Mouse (Mus musculus): ENCODE data around the gene Srrm3. TPM values are rescaled to one million over a fixed set of nuclear protein-coding genes. Genes with fewer than 3 reads are reported as not detected.

Gene Srrm3
- polyA plus RNA-seq, 1 experiment from 2014 or later, result 90.6 TPM

DNA sequence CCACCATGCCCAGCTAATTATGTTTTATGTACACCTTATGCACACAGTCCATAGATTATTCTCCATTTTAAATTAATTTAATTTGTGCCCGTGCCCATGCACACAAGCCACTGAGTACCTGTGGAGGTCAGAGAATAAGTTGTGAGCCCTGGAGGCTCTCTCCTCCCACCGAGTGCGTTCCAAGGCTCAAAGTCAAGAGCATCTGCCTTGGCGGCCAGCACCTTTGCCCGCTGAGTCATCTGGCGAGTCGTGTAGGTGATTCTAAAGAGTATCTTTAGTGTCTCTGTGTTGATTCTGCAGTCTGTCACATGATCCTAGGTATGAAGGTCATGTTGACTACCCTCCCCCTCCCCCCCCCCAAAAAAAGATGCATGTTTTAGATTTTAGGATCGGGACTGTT lies 22.7 kb downstream of the Srrm3 start:
- peaks cover 6% of the 10 kb centered on the region for H3K36me3 ChIP-seq
- 92% methylated on average over 8 of the region's 8 CpGs for WGBS
- H3K27me3 ChIP-seq, result no peaks in the 10 kb centered on the region
- H3K4me2 ChIP-seq, result no peak overlapping the region
- no peak for ATAC-seq (ENCODE audit: low FRiP score)
- no peak overlapping the region for H3K9ac ChIP-seq
- H3K9me3 ChIP-seq, result no peaks in the 10 kb centered on the region
- peaks cover 39% of the 10 kb centered on the region for H3K4me1 ChIP-seq (replicated peaks)
- H3K4me3 ChIP-seq, result no peak overlapping the region
- H3K27ac ChIP-seq, result no peak overlapping the region

DNA sequence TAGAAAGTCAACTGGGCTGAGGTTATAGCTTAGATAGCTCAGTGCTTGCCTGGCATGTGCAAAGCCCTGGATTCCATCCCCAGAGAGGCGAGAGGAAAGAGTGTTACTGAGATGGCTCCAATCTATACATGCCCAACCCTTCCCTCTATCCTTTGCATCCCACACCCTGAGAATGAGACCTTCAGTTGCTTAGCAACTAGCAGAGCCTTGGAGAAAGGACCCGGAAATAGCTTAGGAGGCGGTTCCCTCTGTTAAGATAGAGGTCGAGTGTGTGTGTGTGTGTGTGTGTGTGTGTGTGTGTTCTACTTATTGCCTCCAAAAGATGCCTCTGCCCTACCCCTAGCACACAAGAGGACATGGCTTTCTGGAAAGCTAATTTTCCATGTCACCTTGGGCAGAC lies 26.0 kb downstream of the Srrm3 start:
- H3K27me3 ChIP-seq, result no peaks in the 10 kb centered on the region
- H3K9ac ChIP-seq, result no peak overlapping the region
- no peak overlapping the region for H3K4me2 ChIP-seq
- H3K27ac ChIP-seq, result peak overlapping the region; percentile 63
- H3K4me3 ChIP-seq, result no peak overlapping the region
- ATAC-seq (ENCODE audit: low FRiP score), result 0 out of 2 replicates have a peak, but pooled peaks have one; percentile 27
- no peaks in the 10 kb centered on the region for H3K9me3 ChIP-seq
- H3K36me3 ChIP-seq, result peaks cover 6% of the 10 kb centered on the region
- 27% methylated on average over 4 of the region's 4 CpGs for WGBS
- peaks cover 36% of the 10 kb centered on the region for H3K4me1 ChIP-seq (replicated peaks)

DNA sequence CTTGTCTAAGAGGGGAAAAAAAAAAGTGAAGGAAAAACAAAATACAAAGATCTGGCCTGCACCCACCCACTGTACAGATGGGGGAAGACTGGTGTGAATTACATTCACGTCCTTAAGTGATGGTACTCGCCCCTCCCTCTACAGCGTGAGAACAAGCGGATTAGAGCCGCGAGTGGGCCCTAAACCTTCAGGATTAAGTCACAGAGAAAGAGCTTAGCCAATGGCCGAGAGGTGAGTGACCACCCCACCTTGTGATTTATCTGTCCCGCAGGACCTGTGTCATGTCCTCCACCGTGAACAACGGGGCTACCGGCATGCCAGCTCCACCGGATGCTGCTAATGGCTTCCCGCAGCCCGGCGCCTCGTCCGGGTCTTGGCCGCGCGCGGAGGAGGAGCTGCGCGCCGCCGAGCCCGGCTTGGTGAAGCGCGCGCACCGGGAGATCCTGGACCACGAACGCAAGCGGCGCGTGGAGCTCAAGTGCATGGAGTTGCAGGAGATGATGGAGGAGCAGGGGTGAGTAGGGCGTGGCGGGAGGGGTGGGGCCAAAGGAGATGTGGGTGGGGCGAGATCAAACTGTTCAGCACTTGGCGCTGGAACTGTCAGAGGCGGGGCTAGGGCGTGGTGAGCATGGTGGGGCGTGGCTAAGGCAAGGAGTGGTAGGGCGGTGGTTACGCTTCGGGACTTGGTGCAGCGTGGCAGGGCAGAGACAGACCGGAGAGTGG lies 28.2 kb downstream of the Srrm3 start:
- Histone ChIP-seq H3K4me1 (replicated peaks) (peaks cover 36% of the 10 kb centered on the region), H3K36me3 (peaks cover 2% of the 10 kb centered on the region; the same call in 1 of the 2 replicates), H3K9me3 (no peaks in the 10 kb centered on the region), H3K27me3 (no peaks in the 10 kb centered on the region), H3K27ac (peak overlapping the region; percentile 79), H3K4me2 (peak overlapping the region; percentile 82), H3K9ac (peak overlapping the region; percentile 73), H3K4me3 (peak overlapping the region; percentile 46)
- ATAC-seq (ENCODE audit: low FRiP score), result peak; percentile 83
- 2% methylated on average over 47 of the region's 47 CpGs for WGBS

DNA sequence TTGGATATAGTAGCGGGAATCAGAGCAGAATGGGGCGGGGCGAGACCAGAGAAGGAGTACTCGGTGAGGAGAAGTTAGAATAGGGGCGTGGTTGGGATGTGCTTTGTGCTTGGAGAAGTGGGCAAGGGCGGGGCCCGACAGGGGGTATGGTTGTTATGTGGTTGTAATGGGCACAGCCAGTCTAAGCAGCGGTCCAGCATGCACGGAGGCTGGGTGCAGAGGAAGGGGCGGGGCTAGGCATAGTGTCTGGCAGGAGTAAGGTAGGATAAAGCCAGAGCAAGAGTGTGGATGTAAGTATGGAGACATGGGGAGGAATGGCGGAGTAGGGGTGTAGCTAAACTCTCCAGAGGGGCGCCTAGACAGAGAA lies 28.8 kb downstream of the Srrm3 start:
- Histone ChIP-seq H3K9me3 (no peaks in the 10 kb centered on the region), H3K27me3 (0 out of 2 replicates have a peak, but pooled peaks cover 2% of the 10 kb centered on the region), H3K36me3 (peaks cover 7% of the 10 kb centered on the region), H3K4me1 (replicated peaks) (peaks cover 36% of the 10 kb centered on the region), H3K4me3 (peak overlapping the region; percentile 46), H3K27ac (peak overlapping the region; percentile 79), H3K9ac (peak overlapping the region; percentile 73; the same call in 1 of the 2 replicates), H3K4me2 (peak overlapping the region; percentile 82)
- 2% methylated on average over 12 of the region's 12 CpGs for WGBS
- peak; percentile 52 for ATAC-seq (ENCODE audit: low FRiP score)

DNA sequence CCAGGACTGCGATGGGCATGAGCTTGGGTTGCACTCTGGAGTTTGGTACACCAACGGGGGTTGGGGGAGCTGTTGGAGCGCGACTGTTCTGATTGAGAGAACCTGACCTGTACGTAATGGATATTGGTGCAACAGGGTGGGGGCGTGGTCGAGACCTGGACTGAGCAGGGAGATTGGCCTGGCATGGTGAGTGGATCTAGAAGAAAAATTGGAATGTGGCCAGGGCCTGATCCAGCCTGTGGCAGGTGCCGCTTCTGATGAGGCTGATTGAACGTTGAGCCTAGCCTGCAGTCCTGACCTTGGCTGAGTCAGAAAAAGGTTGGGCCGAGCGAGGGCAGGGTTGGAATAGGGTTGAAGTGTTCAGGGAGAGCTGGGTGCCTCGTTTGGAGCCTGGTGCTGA lies 29.3 kb downstream of the Srrm3 start:
- Histone ChIP-seq H3K4me3 (0 out of 2 replicates have a peak overlapping the region, but pooled peaks have one; percentile 46), H3K27me3 (peaks cover 2% of the 10 kb centered on the region; the same call in 1 of the 2 replicates), H3K4me1 (replicated peaks) (peaks cover 36% of the 10 kb centered on the region), H3K9me3 (no peaks in the 10 kb centered on the region), H3K4me2 (peak overlapping the region; percentile 82), H3K36me3 (peaks cover 12% of the 10 kb centered on the region), H3K9ac (no peak overlapping the region), H3K27ac (0 out of 2 replicates have a peak overlapping the region, but pooled peaks have one; percentile 79)
- 21% methylated on average over 12 of the region's 12 CpGs for WGBS
- peak; percentile 21; the same call in 1 of the 2 replicates for ATAC-seq (ENCODE audit: low FRiP score)

DNA sequence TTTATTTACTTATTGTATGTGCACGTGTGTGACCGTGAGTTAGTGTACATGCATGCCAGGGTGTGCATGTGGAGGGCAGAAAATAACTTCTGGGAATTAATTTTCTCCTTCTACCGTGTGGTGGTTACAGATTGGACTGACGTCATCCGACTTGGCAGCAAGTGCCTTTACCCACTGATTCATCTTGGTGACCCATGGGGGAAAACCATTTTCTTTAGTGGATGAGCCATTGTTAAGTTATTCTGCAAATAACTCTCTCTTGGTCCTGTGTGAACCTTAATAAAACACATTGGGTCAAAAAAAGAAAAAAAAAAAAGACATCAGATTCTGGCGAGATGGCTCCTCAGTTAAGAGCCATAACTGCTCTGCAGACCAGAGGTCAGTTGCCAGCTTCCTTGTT lies 35.0 kb downstream of the Srrm3 start:
- Histone ChIP-seq H3K36me3 (peaks cover 45% of the 10 kb centered on the region), H3K4me2 (no peak overlapping the region)
- WGBS, result 80% methylated on average over 6 of the region's 6 CpGs

DNA sequence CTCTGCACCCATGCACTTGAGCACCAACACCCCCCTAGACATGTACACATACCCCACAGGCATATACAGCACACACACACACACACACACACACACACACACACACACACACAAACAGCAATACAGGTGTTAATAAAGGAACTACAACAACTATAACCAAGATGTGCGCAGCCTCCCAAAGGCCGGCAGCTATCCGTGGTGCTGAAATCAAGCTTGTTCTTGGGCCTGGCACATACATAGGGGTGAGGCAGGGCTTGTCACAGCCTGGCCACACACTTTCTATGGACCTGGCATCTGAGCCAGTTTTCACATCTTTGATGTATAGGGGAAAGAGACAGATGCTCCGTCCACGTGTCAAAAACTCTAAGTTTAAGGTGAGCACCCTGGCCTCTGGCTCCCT lies 36.7 kb downstream of the Srrm3 start:
- Histone ChIP-seq H3K36me3 (peaks cover 56% of the 10 kb centered on the region), H3K9me3 (no peaks in the 10 kb centered on the region)
- no peak for ATAC-seq (ENCODE audit: low FRiP score)

More for the DNA sequence above, 35.0 kb downstream of the Srrm3 start:
- Histone ChIP-seq H3K9ac (no peak overlapping the region), H3K4me1 (replicated peaks) (no peaks in the 10 kb centered on the region), H3K9me3 (no peaks in the 10 kb centered on the region), H3K4me3 (no peak overlapping the region), H3K27me3 (peaks cover 2% of the 10 kb centered on the region; the same call in 1 of the 2 replicates), H3K27ac (no peak overlapping the region)
- no peak for ATAC-seq (ENCODE audit: low FRiP score)

DNA sequence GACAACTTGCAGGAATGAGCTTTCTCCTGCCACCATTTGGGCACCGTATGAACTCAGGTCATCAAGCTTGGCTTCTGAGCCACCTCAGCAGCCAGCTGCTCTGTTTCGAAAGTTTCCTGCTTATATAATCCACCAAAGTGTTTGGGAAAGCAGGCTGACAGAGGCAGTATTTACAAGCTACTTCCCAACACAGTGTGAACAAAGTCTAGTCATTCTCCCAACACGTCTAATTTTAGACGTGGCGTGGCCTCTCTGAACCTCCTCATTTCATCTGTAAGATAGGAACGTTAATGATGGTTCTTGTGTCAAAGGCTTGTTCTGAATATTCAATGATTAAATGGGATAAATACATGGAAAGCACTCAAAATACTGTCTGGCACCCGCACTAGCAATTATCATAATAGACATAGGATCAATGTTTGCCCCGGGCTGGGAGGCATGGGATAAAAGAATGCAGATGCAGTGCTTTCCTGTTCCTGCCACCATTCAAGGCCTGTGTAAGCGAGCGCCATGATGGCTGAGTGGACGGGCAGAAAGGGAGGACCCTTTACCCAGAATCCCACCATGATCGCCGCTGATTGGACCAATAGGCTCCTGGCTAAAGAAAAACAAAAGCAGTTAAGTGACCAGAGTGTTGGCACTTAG lies 39.1 kb downstream of the Srrm3 start:
- H3K27ac ChIP-seq, result peak overlapping the region; percentile 30; the same call in 1 of the 2 replicates
- 79% methylated on average over 13 of the region's 13 CpGs for WGBS
- peaks cover 18% of the 10 kb centered on the region for H3K4me1 ChIP-seq (replicated peaks)
- peaks cover 45% of the 10 kb centered on the region for H3K36me3 ChIP-seq
- H3K9ac ChIP-seq, result no peak overlapping the region
- no peak overlapping the region for H3K4me3 ChIP-seq
- H3K4me2 ChIP-seq, result no peak overlapping the region
- H3K27me3 ChIP-seq, result no peaks in the 10 kb centered on the region; the same call in 1 of the 2 replicates
- no peaks in the 10 kb centered on the region for H3K9me3 ChIP-seq
- ATAC-seq (ENCODE audit: low FRiP score), result no peak

More for the DNA sequence above, 36.7 kb downstream of the Srrm3 start:
- Histone ChIP-seq H3K9ac (no peak overlapping the region), H3K27me3 (peaks cover 2% of the 10 kb centered on the region; the same call in 1 of the 2 replicates), H3K27ac (no peak overlapping the region), H3K4me2 (no peak overlapping the region), H3K4me1 (replicated peaks) (no peaks in the 10 kb centered on the region), H3K4me3 (no peak overlapping the region)
- WGBS, result 29% methylated on average over 5 of the region's 5 CpGs

DNA sequence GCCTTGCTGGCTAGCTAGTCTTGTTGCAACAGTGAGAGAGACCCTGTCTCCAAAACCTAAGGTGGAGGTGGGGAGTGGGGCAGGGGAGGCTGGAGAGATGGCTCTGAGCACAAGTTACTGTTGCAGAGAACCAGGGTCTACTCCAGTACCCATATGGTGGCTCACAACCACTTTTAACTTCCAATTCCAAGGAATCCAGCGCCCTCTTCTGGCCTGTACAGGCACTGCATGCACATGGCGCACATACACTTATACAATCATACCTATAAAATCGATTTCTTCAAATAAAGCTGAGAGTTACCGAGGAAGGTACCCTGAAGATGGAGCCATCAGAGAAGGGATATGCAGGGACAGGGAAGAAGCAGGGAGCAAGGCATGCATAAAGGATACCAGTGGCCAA lies 40.8 kb downstream of the Srrm3 start:
- H3K36me3 ChIP-seq, result peaks cover 36% of the 10 kb centered on the region

DNA sequence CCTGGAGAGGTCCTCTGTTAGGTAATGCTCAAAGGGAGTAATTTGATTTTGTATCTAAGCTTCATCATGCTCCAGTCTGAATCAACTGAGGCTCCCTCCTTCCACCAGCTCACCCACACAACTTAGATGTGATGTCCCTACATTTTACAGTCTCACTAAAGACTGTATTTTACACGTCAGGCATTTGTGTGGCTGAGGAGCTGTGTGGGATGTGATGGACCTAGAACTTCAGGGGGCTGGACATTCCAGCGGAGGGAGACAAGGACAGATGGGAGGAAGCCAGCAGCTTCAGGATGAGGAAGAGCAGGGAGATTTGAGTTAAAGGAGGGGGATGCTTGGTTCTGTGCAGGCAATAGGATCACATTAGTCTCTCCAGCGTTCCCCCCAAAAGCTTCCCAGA lies 41.2 kb downstream of the Srrm3 start:
- no peak overlapping the region for H3K4me3 ChIP-seq
- ATAC-seq (ENCODE audit: low FRiP score), result no peak
- no peak overlapping the region for H3K9ac ChIP-seq
- H3K4me2 ChIP-seq, result no peak overlapping the region
- peaks cover 33% of the 10 kb centered on the region for H3K36me3 ChIP-seq
- no peak overlapping the region for H3K27ac ChIP-seq
- H3K4me1 ChIP-seq (replicated peaks), result peaks cover 37% of the 10 kb centered on the region
- WGBS, result 95% methylated on average over 3 of the region's 3 CpGs
- no peaks in the 10 kb centered on the region for H3K27me3 ChIP-seq
- no peaks in the 10 kb centered on the region for H3K9me3 ChIP-seq

More for the DNA sequence above, 40.8 kb downstream of the Srrm3 start:
- Histone ChIP-seq H3K4me1 (replicated peaks) (peaks cover 34% of the 10 kb centered on the region), H3K9ac (no peak overlapping the region), H3K4me3 (no peak overlapping the region), H3K27ac (no peak overlapping the region), H3K27me3 (no peaks in the 10 kb centered on the region), H3K9me3 (no peaks in the 10 kb centered on the region), H3K4me2 (no peak overlapping the region)
- no peak for ATAC-seq (ENCODE audit: low FRiP score)
- WGBS, result 74% methylated on average over 4 of the region's 4 CpGs

DNA sequence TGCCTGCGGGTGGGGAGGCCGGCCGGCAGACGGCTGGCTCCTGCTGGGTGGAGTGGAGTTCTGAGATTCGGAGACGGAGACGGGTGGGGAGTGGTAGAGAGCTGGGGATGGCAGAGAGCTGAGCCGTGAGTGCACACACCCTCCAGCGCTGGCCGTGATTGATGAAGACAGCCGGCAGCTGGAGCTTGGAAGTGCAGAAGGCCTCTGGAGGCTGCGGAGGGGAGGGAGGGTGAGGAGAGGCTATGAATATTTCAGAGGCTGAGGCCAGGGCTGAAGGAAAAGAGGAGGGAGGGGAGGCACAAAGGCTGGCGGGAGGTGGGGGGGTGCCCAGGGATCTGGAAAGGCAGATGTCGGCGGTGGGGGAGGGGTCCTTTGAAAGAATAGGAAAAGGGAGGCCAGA lies 44.3 kb downstream of the Srrm3 start:
- H3K9ac ChIP-seq, result peak overlapping the region; percentile 65

DNA sequence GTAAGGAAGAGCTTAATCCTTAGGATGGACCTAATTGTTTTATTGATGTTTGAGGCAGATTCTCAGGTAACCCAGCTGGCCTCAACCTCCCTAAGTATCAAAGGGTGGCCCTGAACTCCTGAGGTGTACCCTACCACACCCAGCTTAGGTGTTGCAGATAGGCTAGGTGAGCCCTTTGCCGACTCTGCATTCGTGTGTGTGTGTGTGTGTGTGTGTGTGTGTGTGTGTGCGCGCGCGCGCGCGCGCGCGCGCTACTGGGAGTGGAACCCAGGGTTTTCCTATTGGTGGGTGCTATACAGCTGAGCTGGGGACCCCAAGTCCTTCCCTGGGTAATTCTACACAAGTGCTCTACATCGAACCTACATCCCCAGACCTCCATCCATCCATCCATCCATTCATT lies 44.8 kb downstream of the Srrm3 start:
- Histone ChIP-seq H3K9me3 (no peaks in the 10 kb centered on the region), H3K27me3 (peaks cover 19% of the 10 kb centered on the region), H3K27ac (peak overlapping the region; percentile 97), H3K9ac (peak overlapping the region; percentile 65), H3K4me3 (no peak overlapping the region; the same call in 1 of the 2 replicates), H3K4me2 (peak overlapping the region; percentile 42), H3K4me1 (replicated peaks) (peaks cover 52% of the 10 kb centered on the region), H3K36me3 (peaks cover 25% of the 10 kb centered on the region)
- WGBS, result 8% methylated on average over 14 of the region's 14 CpGs
- ATAC-seq (ENCODE audit: low FRiP score), result peak; percentile 37

More for the DNA sequence above, 44.3 kb downstream of the Srrm3 start:
- Histone ChIP-seq H3K4me3 (0 out of 2 replicates have a peak overlapping the region, but pooled peaks have one; percentile 2), H3K4me2 (peak overlapping the region; percentile 42), H3K36me3 (peaks cover 24% of the 10 kb centered on the region), H3K9me3 (no peaks in the 10 kb centered on the region), H3K4me1 (replicated peaks) (peaks cover 48% of the 10 kb centered on the region), H3K27me3 (peaks cover 15% of the 10 kb centered on the region), H3K27ac (peak overlapping the region; percentile 97)
- ATAC-seq (ENCODE audit: low FRiP score), result peak; percentile 91
- 0% methylated on average over 15 of the region's 15 CpGs for WGBS
